11 mouse cellular contexts compared by ENCODE assay signal in genomic region chr10:45472431-45473142, GRCm38 (mm10). TPM values are rescaled to one million over a fixed set of nuclear protein-coding genes. Genes with fewer than 3 reads are reported as not detected.
DNase-seq lines count a peak whose midpoint lies in the region; ATAC-seq lines count a peak whose summit lies in the region.
"Had no signal": no experiment of that assay in that cellular context is flagged by ENCODE, and none has a peak within 500 bp of the region (broad histone marks: within the 10 kb centered on the region; RNA-seq: fewer than 3 reads in every experiment).

No protein-coding gene starts in this region.

- peak overlapping the region; percentile 62 for H3K4me2 ChIP-seq in forebrain, embryonic 12.5 days
- H3K4me2 ChIP-seq in forebrain, embryonic 16.5 days (ENCODE audit: low read length), result no peak overlapping the region
- H3K4me2 ChIP-seq in hindbrain, embryonic 15.5 days, result 0 out of 2 replicates have a peak overlapping the region, but pooled peaks have one; percentile 51
- H3K4me2 ChIP-seq in hindbrain, embryonic 14.5 days (replicated peaks), result no peak overlapping the region; the same call in 1 of the 2 replicates
- peak overlapping the region; percentile 73 for H3K4me2 ChIP-seq in liver, embryonic 15.5 days

- H3K36me3 ChIP-seq in forebrain, embryonic 12.5 days (replicated peaks), result no peaks in the 10 kb centered on the region
- no peaks in the 10 kb centered on the region for H3K36me3 ChIP-seq in forebrain, embryonic 16.5 days (ENCODE audit: control insufficient read depth, insufficient read depth)
- no peaks in the 10 kb centered on the region for H3K36me3 ChIP-seq in hindbrain, embryonic 15.5 days
- no peaks in the 10 kb centered on the region for H3K36me3 ChIP-seq in hindbrain, embryonic 14.5 days (replicated peaks; ENCODE audit: control insufficient read depth, insufficient read depth)
- H3K36me3 ChIP-seq in embryonic facial prominence, embryonic 10.5 days (replicated peaks), result no peaks in the 10 kb centered on the region
- H3K36me3 ChIP-seq in liver, embryonic 15.5 days (replicated peaks), result no peaks in the 10 kb centered on the region

- H3K27ac ChIP-seq in forebrain, embryonic 12.5 days, result no peak overlapping the region
- H3K27ac ChIP-seq in forebrain, embryonic 16.5 days (ENCODE audit: low read length), result no peak overlapping the region
- no peak overlapping the region for H3K27ac ChIP-seq in hindbrain, embryonic 15.5 days (replicated peaks)
- no peak overlapping the region for H3K27ac ChIP-seq in hindbrain, embryonic 14.5 days
- H3K27ac ChIP-seq in embryonic facial prominence, embryonic 10.5 days (replicated peaks), result peak overlapping the region; percentile 85; the same call in 1 of the 2 replicates
- H3K27ac ChIP-seq in liver, embryonic 15.5 days (replicated peaks), result no peak overlapping the region

- no peak for DNase-seq in hindbrain, embryonic 14.5 days (ENCODE audit: low spot score)
- DNase-seq in embryonic facial prominence, embryonic 10.5 days (ENCODE audit: low spot score), result no peak
- DNase-seq in adrenal gland, adult (ENCODE audit: inconsistent age in 2 of 2, low spot score in 1 of 2), result no peak
- DNase-seq in kidney, postnatal 14 days, result no peak
- DNase-seq: adrenal gland, postnatal 14 days; layer of hippocampus, postnatal 36 days; lung, adult 18-20 months had no signal

- WGBS in forebrain, embryonic 12.5 days, result 7% methylated on average over 6 of the region's 6 CpGs
- 21% methylated on average over 6 of the region's 6 CpGs for WGBS in forebrain, embryonic 16.5 days
- WGBS in hindbrain, embryonic 15.5 days, result 27% methylated on average over 6 of the region's 6 CpGs
- 17% methylated on average over 6 of the region's 6 CpGs for WGBS in hindbrain, embryonic 14.5 days
- 2% methylated on average over 6 of the region's 6 CpGs for WGBS in embryonic facial prominence, embryonic 10.5 days
- 11% methylated on average over 6 of the region's 6 CpGs for WGBS in liver, embryonic 15.5 days (ENCODE audit: insufficient replicate concordance)

- H3K27me3 ChIP-seq in forebrain, embryonic 12.5 days, result no peaks in the 10 kb centered on the region
- peaks cover 28% of the 10 kb centered on the region for H3K27me3 ChIP-seq in forebrain, embryonic 16.5 days (replicated peaks; ENCODE audit: control insufficient read depth, insufficient read depth, low read length)
- peaks cover 14% of the 10 kb centered on the region for H3K27me3 ChIP-seq in hindbrain, embryonic 15.5 days
- H3K27me3 ChIP-seq in hindbrain, embryonic 14.5 days (ENCODE audit: control insufficient read depth, insufficient read depth, low read length), result peaks cover 19% of the 10 kb centered on the region
- no peaks in the 10 kb centered on the region for H3K27me3 ChIP-seq in embryonic facial prominence, embryonic 10.5 days (replicated peaks; ENCODE audit: low read depth, poor library complexity, severe bottlenecking)
- H3K27me3 ChIP-seq in liver, embryonic 15.5 days, result no peaks in the 10 kb centered on the region; the same call in 1 of the 2 replicates

- no peak overlapping the region for H3K4me3 ChIP-seq in forebrain, embryonic 12.5 days (replicated peaks)
- H3K4me3 ChIP-seq in forebrain, embryonic 16.5 days (replicated peaks; ENCODE audit: low read length), result no peak overlapping the region
- no peak overlapping the region for H3K4me3 ChIP-seq in hindbrain, embryonic 15.5 days
- no peak overlapping the region for H3K4me3 ChIP-seq in hindbrain, embryonic 14.5 days (replicated peaks; ENCODE audit: low read length)
- peak overlapping the region; percentile 59 for H3K4me3 ChIP-seq in embryonic facial prominence, embryonic 10.5 days
- H3K4me3 ChIP-seq in liver, embryonic 15.5 days (replicated peaks), result peak overlapping the region; percentile 58

- no peak overlapping the region for H3K9ac ChIP-seq in forebrain, embryonic 12.5 days
- H3K9ac ChIP-seq in forebrain, embryonic 16.5 days (replicated peaks; ENCODE audit: low read depth, low read length), result no peak overlapping the region
- no peak overlapping the region for H3K9ac ChIP-seq in hindbrain, embryonic 15.5 days
- no peak overlapping the region for H3K9ac ChIP-seq in hindbrain, embryonic 14.5 days
- no peak overlapping the region for H3K9ac ChIP-seq in liver, embryonic 15.5 days

- H3K9me3 ChIP-seq in forebrain, embryonic 12.5 days, result no peaks in the 10 kb centered on the region
- no peaks in the 10 kb centered on the region for H3K9me3 ChIP-seq in forebrain, embryonic 16.5 days (ENCODE audit: control insufficient read depth, low read length)
- H3K9me3 ChIP-seq in hindbrain, embryonic 15.5 days, result no peaks in the 10 kb centered on the region
- H3K9me3 ChIP-seq in hindbrain, embryonic 14.5 days (ENCODE audit: control insufficient read depth, low read length), result no peaks in the 10 kb centered on the region
- no peaks in the 10 kb centered on the region for H3K9me3 ChIP-seq in embryonic facial prominence, embryonic 10.5 days
- H3K9me3 ChIP-seq in liver, embryonic 15.5 days (replicated peaks), result no peaks in the 10 kb centered on the region

- no peak for ATAC-seq in forebrain, embryonic 12.5 days (ENCODE audit: low FRiP score)
- no peak for ATAC-seq in forebrain, embryonic 16.5 days
- ATAC-seq in hindbrain, embryonic 15.5 days (ENCODE audit: low FRiP score, low read depth), result no peak
- no peak for ATAC-seq in hindbrain, embryonic 14.5 days (ENCODE audit: low FRiP score)
- ATAC-seq in liver, embryonic 15.5 days (ENCODE audit: insufficient read depth), result no peak

- H3K4me1 ChIP-seq in forebrain, embryonic 12.5 days, result peaks cover 30% of the 10 kb centered on the region
- peaks cover 14% of the 10 kb centered on the region for H3K4me1 ChIP-seq in forebrain, embryonic 16.5 days (replicated peaks; ENCODE audit: control insufficient read depth, insufficient read depth, low read length)
- peaks cover 24% of the 10 kb centered on the region for H3K4me1 ChIP-seq in hindbrain, embryonic 15.5 days (replicated peaks)
- H3K4me1 ChIP-seq in hindbrain, embryonic 14.5 days (replicated peaks; ENCODE audit: control insufficient read depth, insufficient read depth, low read length), result peaks cover 27% of the 10 kb centered on the region; the same call in 1 of the 2 replicates
- peaks cover 47% of the 10 kb centered on the region for H3K4me1 ChIP-seq in embryonic facial prominence, embryonic 10.5 days
- peaks cover 35% of the 10 kb centered on the region for H3K4me1 ChIP-seq in liver, embryonic 15.5 days (replicated peaks)

RNA-seq across cellular contexts. Expression of gene Lin28b, which starts 13.6 kb away (rescaled TPM):
- 16.1 and 16.3 TPM in 2 replicates for polyA plus RNA-seq in forebrain, embryonic 12.5 days (2016; fragmentation: Nextera tagmentation; extraction: Ambion mirVana)
- 3.2 and 5.2 TPM in 2 replicates for polyA plus RNA-seq in forebrain, embryonic 16.5 days (2015; fragmentation: Nextera tagmentation; extraction: Ambion mirVana)
- 6.5 and 7.5 TPM in 2 replicates for polyA plus RNA-seq in hindbrain, embryonic 15.5 days (2015; fragmentation: Nextera tagmentation; extraction: Ambion mirVana)
- 8.8 and 9.1 TPM in 2 replicates for polyA plus RNA-seq in hindbrain, embryonic 14.5 days (2014; fragmentation: Nextera tagmentation; extraction: Ambion mirVana)
- polyA plus RNA-seq in embryonic facial prominence, embryonic 10.5 days (2016; fragmentation: Nextera tagmentation; extraction: Ambion mirVana), result 42.2 and 52.5 TPM in 2 replicates
- 5.3 and 6.0 TPM in 2 replicates for polyA plus RNA-seq in liver, embryonic 15.5 days (2015; fragmentation: Nextera tagmentation; extraction: Ambion mirVana)

Comparison
In these comparisons a context has a peak if more than half of its experiments do, and no peak if none do; other contexts are left out.
1. H3K4me2 ChIP-seq: peak in forebrain, embryonic 12.5 days (single experiment), hindbrain, embryonic 15.5 days (single experiment) and liver, embryonic 15.5 days (single experiment); none in forebrain, embryonic 16.5 days (single experiment) and hindbrain, embryonic 14.5 days (single experiment).
2. H3K4me3 ChIP-seq: peak in embryonic facial prominence, embryonic 10.5 days (single experiment) and liver, embryonic 15.5 days (single experiment); none in forebrain, embryonic 12.5 days (single experiment), forebrain, embryonic 16.5 days (single experiment), hindbrain, embryonic 15.5 days (single experiment) and hindbrain, embryonic 14.5 days (single experiment).